Mouse (Mus musculus): ENCODE measurements around the gene Arhgap30. TPM values are rescaled to one million over a fixed set of nuclear protein-coding genes. Genes with fewer than 3 reads are reported as not detected.
A peak's percentile ranks its signal among the peaks of the same experiment; 100 is the strongest.

The Arhgap30 gene
- 0.28 and 0.39 TPM in 2 replicates for polyA plus RNA-seq (2014; fragmentation: Nextera tagmentation; extraction: Ambion mirVana)

- ATAC-seq (no peak), DNase-seq (ENCODE audit: low spot score) (no peak)
- no peak within 1 kb of the TSS for H3K9ac ChIP-seq (ENCODE audit: low read length)
- no peak within 1 kb of the TSS for H3K4me3 ChIP-seq (ENCODE audit: low read depth, low read length)
- 82% methylated on average over 15 of the region's 15 CpGs for WGBS
- H3K9me3 ChIP-seq (replicated peaks; ENCODE audit: control insufficient read depth, low read length): no peaks in the 10 kb centered on the region
- no peaks in the 10 kb centered on the region for H3K27me3 ChIP-seq (replicated peaks; ENCODE audit: control insufficient read depth, insufficient read depth, low read length)
- H3K27ac ChIP-seq (ENCODE audit: low read depth, low read length): no peak within 1 kb of the TSS
- H3K4me2 ChIP-seq (ENCODE audit: low read length): no peak within 1 kb of the TSS
- H3K4me1 ChIP-seq (ENCODE audit: control insufficient read depth, insufficient read depth, low read length): no peaks in the 10 kb centered on the region
- no peaks in the 10 kb centered on the region for H3K36me3 ChIP-seq (ENCODE audit: control insufficient read depth, insufficient read depth, low read length)
Observed at GRCm38 (mm10) chr1:171388376-171389102, at the start of gene Arhgap30. Gene Arhgap30, plus strand, starts transcription at chr1:171388954.

- H3K4me3 ChIP-seq (ENCODE audit: low read depth, low read length): no peak overlapping the region
- H3K4me2 ChIP-seq (ENCODE audit: low read length): no peak overlapping the region
- H3K9me3 ChIP-seq (replicated peaks; ENCODE audit: control insufficient read depth, low read length): peaks cover 3% of the 10 kb centered on the region; the same call in 1 of the 2 replicates
- DNase-seq (ENCODE audit: low spot score): no peak
- ATAC-seq: no peak
- H3K27ac ChIP-seq (ENCODE audit: low read depth, low read length): no peak overlapping the region
- no peak overlapping the region for H3K9ac ChIP-seq (ENCODE audit: low read length)
- peaks cover 60% of the 10 kb centered on the region for H3K36me3 ChIP-seq (ENCODE audit: control insufficient read depth, insufficient read depth, low read length)
- 98% methylated on average over 16 of the region's 16 CpGs for WGBS
- H3K4me1 ChIP-seq (ENCODE audit: control insufficient read depth, insufficient read depth, low read length): peaks cover 14% of the 10 kb centered on the region
- no peaks in the 10 kb centered on the region for H3K27me3 ChIP-seq (replicated peaks; ENCODE audit: control insufficient read depth, insufficient read depth, low read length)
Observed at GRCm38 (mm10) chr1:171342262-171343207, 46.2 kb upstream of the Arhgap30 start.

- Histone ChIP-seq H3K9ac (ENCODE audit: low read length) (no peak overlapping the region), H3K4me1 (ENCODE audit: control insufficient read depth, insufficient read depth, low read length) (peaks cover 14% of the 10 kb centered on the region), H3K4me3 (ENCODE audit: low read depth, low read length) (no peak overlapping the region), H3K36me3 (ENCODE audit: control insufficient read depth, insufficient read depth, low read length) (peaks cover 44% of the 10 kb centered on the region), H3K4me2 (ENCODE audit: low read length) (no peak overlapping the region), H3K27me3 (replicated peaks; ENCODE audit: control insufficient read depth, insufficient read depth, low read length) (no peaks in the 10 kb centered on the region), H3K27ac (ENCODE audit: low read depth, low read length) (no peak overlapping the region), H3K9me3 (replicated peaks; ENCODE audit: control insufficient read depth, low read length) (peaks cover 3% of the 10 kb centered on the region; the same call in 1 of the 2 replicates)
- no peak for DNase-seq (ENCODE audit: low spot score)
- 92% methylated on average over 8 of the region's 9 CpGs for WGBS
- ATAC-seq: no peak
Observed at GRCm38 (mm10) chr1:171343922-171344677, 44.7 kb upstream of the Arhgap30 start.

- DNase-seq (ENCODE audit: low spot score) (no peak), ATAC-seq (peak; percentile 13; the same call in 1 of the 2 replicates)
- H3K4me1 ChIP-seq (ENCODE audit: control insufficient read depth, insufficient read depth, low read length): peaks cover 14% of the 10 kb centered on the region
- no peak overlapping the region for H3K27ac ChIP-seq (ENCODE audit: low read depth, low read length)
- peak overlapping the region; percentile 83 for H3K4me2 ChIP-seq (ENCODE audit: low read length)
- peak overlapping the region; percentile 84; the same call in 1 of the 2 replicates for H3K9ac ChIP-seq (ENCODE audit: low read length)
- 79% methylated on average over 9 of the region's 9 CpGs for WGBS
- H3K27me3 ChIP-seq (replicated peaks; ENCODE audit: control insufficient read depth, insufficient read depth, low read length): no peaks in the 10 kb centered on the region
- H3K4me3 ChIP-seq (ENCODE audit: low read depth, low read length): peak overlapping the region; percentile 95
- H3K9me3 ChIP-seq (replicated peaks; ENCODE audit: control insufficient read depth, low read length): peaks cover 3% of the 10 kb centered on the region; the same call in 1 of the 2 replicates
- H3K36me3 ChIP-seq (ENCODE audit: control insufficient read depth, insufficient read depth, low read length): peaks cover 38% of the 10 kb centered on the region
Observed at GRCm38 (mm10) chr1:171344715-171345114, 44.0 kb upstream of the Arhgap30 start.

- DNase-seq (ENCODE audit: low spot score): peak; percentile 95
- no peaks in the 10 kb centered on the region for H3K27me3 ChIP-seq (replicated peaks; ENCODE audit: control insufficient read depth, insufficient read depth, low read length)
- peak within 1 kb of the TSS; percentile 52 for H3K27ac ChIP-seq (ENCODE audit: low read depth, low read length)
Observed at GRCm38 (mm10) chr1:171345225-171346094, 43.3 kb upstream of the Arhgap30 start, which contains the start of the genes Nit1 and Pfdn2. Gene Nit1, minus strand, starts transcription at chr1:171345646. Gene Pfdn2, plus strand, starts transcription at chr1:171345670.

GRCm38 (mm10) chr1:171346095-171346450, 42.7 kb upstream of the Arhgap30 start:
- WGBS: under 1% methylated on average over 14 of the region's 14 CpGs
- peak overlapping the region; percentile 52 for H3K27ac ChIP-seq (ENCODE audit: low read depth, low read length)
- peaks cover 24% of the 10 kb centered on the region for H3K36me3 ChIP-seq (ENCODE audit: control insufficient read depth, insufficient read depth, low read length)
- peak overlapping the region; percentile 95 for H3K4me3 ChIP-seq (ENCODE audit: low read depth, low read length)
- DNase-seq (ENCODE audit: low spot score) (no peak), ATAC-seq (no peak; the same call in 1 of the 2 replicates)
- H3K9ac ChIP-seq (ENCODE audit: low read length): peak overlapping the region; percentile 84
- no peaks in the 10 kb centered on the region for H3K27me3 ChIP-seq (replicated peaks; ENCODE audit: control insufficient read depth, insufficient read depth, low read length)
- H3K4me2 ChIP-seq (ENCODE audit: low read length): peak overlapping the region; percentile 83
- H3K4me1 ChIP-seq (ENCODE audit: control insufficient read depth, insufficient read depth, low read length): peaks cover 14% of the 10 kb centered on the region
- peaks cover 3% of the 10 kb centered on the region; the same call in 1 of the 2 replicates for H3K9me3 ChIP-seq (replicated peaks; ENCODE audit: control insufficient read depth, low read length)

More at GRCm38 (mm10) chr1:171345225-171346094, 43.3 kb upstream of the Arhgap30 start, which contains the start of the genes Nit1 and Pfdn2:
- Histone ChIP-seq H3K4me2 (ENCODE audit: low read length) (peak within 1 kb of the TSS; percentile 83), H3K4me3 (ENCODE audit: low read depth, low read length) (peak within 1 kb of the TSS; percentile 95), H3K9ac (ENCODE audit: low read length) (peak within 1 kb of the TSS; percentile 84), H3K9me3 (replicated peaks; ENCODE audit: control insufficient read depth, low read length) (peaks cover 3% of the 10 kb centered on the region; the same call in 1 of the 2 replicates), H3K36me3 (ENCODE audit: control insufficient read depth, insufficient read depth, low read length) (peaks cover 30% of the 10 kb centered on the region), H3K4me1 (ENCODE audit: control insufficient read depth, insufficient read depth, low read length) (peaks cover 14% of the 10 kb centered on the region)
- ATAC-seq: peak; percentile 96
- WGBS: 1% methylated on average over 53 of the region's 53 CpGs

GRCm38 (mm10) chr1:171348665-171349064, 40.1 kb upstream of the Arhgap30 start:
- H3K36me3 ChIP-seq (ENCODE audit: control insufficient read depth, insufficient read depth, low read length): no peaks in the 10 kb centered on the region
- DNase-seq (ENCODE audit: low spot score) (no peak), ATAC-seq (no peak)
- H3K9ac ChIP-seq (ENCODE audit: low read length): no peak overlapping the region
- no peak overlapping the region for H3K4me2 ChIP-seq (ENCODE audit: low read length)
- peaks cover 3% of the 10 kb centered on the region; the same call in 1 of the 2 replicates for H3K9me3 ChIP-seq (replicated peaks; ENCODE audit: control insufficient read depth, low read length)
- no peak overlapping the region for H3K27ac ChIP-seq (ENCODE audit: low read depth, low read length)
- no peaks in the 10 kb centered on the region for H3K27me3 ChIP-seq (replicated peaks; ENCODE audit: control insufficient read depth, insufficient read depth, low read length)
- 93% methylated on average over 3 of the region's 3 CpGs for WGBS
- H3K4me1 ChIP-seq (ENCODE audit: control insufficient read depth, insufficient read depth, low read length): peaks cover 14% of the 10 kb centered on the region
- H3K4me3 ChIP-seq (ENCODE audit: low read depth, low read length): no peak overlapping the region

Measured in forebrain, embryonic 14.5 days (tissue).